Mouse (Mus musculus) liver, embryonic 11.5 days (tissue): ENCODE data around the gene Gps1. TPM values are rescaled to one million over a fixed set of nuclear protein-coding genes. Genes with fewer than 3 reads are reported as not detected.
"Not testable (repeated sequence)": the region's sequence is repeated elsewhere in the genome, so short reads cannot be mapped to it uniquely, and the experiment has no call there.

Source experiments
- ATAC-seq: fragments of 200-750 bp; cut with Nextera tagmentation; replicated peaks from 2 replicates; pipeline ENCODE4 v1.8.0; 2017; ENCODE audit warnings: moderate number of reproducible peaks, mild to moderate bottlenecking, moderate TSS enrichment, moderate library complexity; ENCODE audit not compliant: low FRiP score
- DNase-seq: peaks from one replicate; pipeline ENCODE4 v3.0.0-alpha.2; 2017; ENCODE audit warnings: low spot score
- H3K27ac ChIP-seq: fragments of 300-500 bp; sonication (generic); 2 replicates; pipeline ENCODE4 v1.5.1; 2014; ENCODE audit warnings: mild to moderate bottlenecking, low read depth, low read length, control low read depth
- H3K27me3 ChIP-seq: fragments of 300-500 bp; sonication (generic); replicated peaks from 2 replicates; pipeline ENCODE4 v1.6.1; 2014; ENCODE audit warnings: low read length, mixed read lengths; ENCODE audit not compliant: control insufficient read depth, insufficient read depth
- H3K36me3 ChIP-seq: fragments of 300-500 bp; sonication (generic); 2 replicates; pipeline ENCODE4 v1.6.1; 2014; ENCODE audit warnings: mild to moderate bottlenecking, low read length, moderate library complexity, mixed read lengths; ENCODE audit not compliant: control insufficient read depth, insufficient read depth
- H3K4me1 ChIP-seq: fragments of 300-500 bp; sonication (generic); replicated peaks from 2 replicates; pipeline ENCODE4 v1.6.1; 2014; ENCODE audit warnings: low read length, mixed read lengths; ENCODE audit not compliant: control insufficient read depth, insufficient read depth
- H3K4me2 ChIP-seq: fragments of 300-500 bp; sonication (generic); 2 replicates; pipeline ENCODE4 v1.6.1; 2014; ENCODE audit warnings: mild to moderate bottlenecking, control low read depth, moderate library complexity
- H3K4me3 ChIP-seq: fragments of 300-500 bp; sonication (generic); 2 replicates; pipeline ENCODE4 v1.5.1; 2014; ENCODE audit warnings: low read depth, low read length, control low read depth
- H3K9ac ChIP-seq: fragments of 300-500 bp; sonication (generic); 2 replicates; pipeline ENCODE4 v1.6.1; 2014; ENCODE audit warnings: low read depth, low read length, control low read depth
- H3K9me3 ChIP-seq: fragments of 300-500 bp; sonication (generic); 2 replicates; pipeline ENCODE4 v1.6.1; 2016; ENCODE audit warnings: low read length, inconsistent platforms, mixed read lengths; ENCODE audit not compliant: control insufficient read depth
- WGBS: fragments of 180-500 bp; shearing (Covaris S2); extraction: QIAGEN DNeasy Blood & Tissue Kit; methylation state at CpG from one replicate; pipeline ENCODE4 v1.1.7; 2014; 5-methylcytosine and 5-hydroxymethylcytosine counted together
- polyA plus RNA-seq: library from polyadenylated mRNA; unstranded; fragments of >200 nt; fragmentation: Nextera tagmentation; extraction: Ambion mirVana; gene quantifications from 2 replicates; pipeline ENCODE4 v1.2.1, GENCODE M21; 2014

Gps1 gene
- polyA plus RNA-seq, 1 experiment from 2014 or later: 209 TPM

DNA sequence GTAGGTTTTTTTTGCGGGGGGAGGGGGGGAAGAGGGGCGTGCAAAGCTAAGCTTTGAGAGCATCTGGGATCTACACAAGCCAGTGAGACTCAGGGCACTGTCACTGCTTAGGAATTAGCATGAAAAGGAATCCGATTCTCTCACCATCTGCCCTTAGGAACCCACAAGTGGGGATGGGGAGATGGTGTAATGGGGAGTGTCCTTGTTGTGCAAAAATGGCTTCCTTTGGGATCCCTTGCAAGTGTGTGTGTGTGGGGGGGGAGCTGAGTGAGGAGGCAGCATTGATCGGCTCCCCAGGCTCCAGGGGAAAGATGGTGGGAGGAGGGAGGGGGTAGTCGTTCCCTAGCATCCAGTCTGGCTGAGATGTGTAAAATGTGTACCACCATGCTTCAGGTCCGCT lies 6.9 kb upstream of the Gps1 start:
- Histone ChIP-seq H3K27me3 (no peaks in the 10 kb centered on the region), H3K9ac (no peak overlapping the region), H3K27ac (no peak overlapping the region), H3K36me3 (no peaks in the 10 kb centered on the region), H3K4me2 (no peak overlapping the region), H3K9me3 (no peaks in the 10 kb centered on the region), H3K4me1 (no peaks in the 10 kb centered on the region), H3K4me3 (no peak overlapping the region)
- 37% methylated on average over 6 of the region's 6 CpGs for WGBS
- ATAC-seq: no peak
- DNase-seq: no peak

DNA sequence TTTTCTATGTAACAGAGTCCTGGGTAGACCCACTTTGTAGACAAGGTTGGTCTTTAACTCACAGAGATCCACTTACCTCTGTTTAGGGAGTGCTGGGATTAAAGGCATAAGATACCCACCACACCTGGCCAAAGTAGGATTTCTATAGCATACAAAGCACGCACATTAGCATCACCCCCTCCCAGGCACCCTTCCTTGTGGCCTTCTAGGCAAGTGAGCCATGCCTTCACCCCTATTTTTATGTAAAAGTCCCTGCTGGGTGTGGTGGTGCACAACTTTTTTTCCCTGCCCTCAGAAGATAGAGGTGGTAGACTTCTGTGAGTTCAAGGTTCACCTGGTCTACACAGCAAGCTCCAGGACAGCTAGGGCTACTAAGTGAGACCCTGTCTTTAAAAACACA lies 4.2 kb upstream of the Gps1 start:
- peaks cover 5% of the 10 kb centered on the region for H3K4me1 ChIP-seq
- no peak overlapping the region for H3K4me3 ChIP-seq
- no peaks in the 10 kb centered on the region for H3K36me3 ChIP-seq
- no peak overlapping the region for H3K9ac ChIP-seq
- 94% methylated on average over 1 of the region's 1 CpGs for WGBS
- no peak for DNase-seq
- H3K9me3 ChIP-seq: no peaks in the 10 kb centered on the region
- no peak for ATAC-seq
- H3K4me2 ChIP-seq: no peak overlapping the region
- H3K27ac ChIP-seq: no peak overlapping the region; the same call in 1 of the 2 replicates
- no peaks in the 10 kb centered on the region for H3K27me3 ChIP-seq

DNA sequence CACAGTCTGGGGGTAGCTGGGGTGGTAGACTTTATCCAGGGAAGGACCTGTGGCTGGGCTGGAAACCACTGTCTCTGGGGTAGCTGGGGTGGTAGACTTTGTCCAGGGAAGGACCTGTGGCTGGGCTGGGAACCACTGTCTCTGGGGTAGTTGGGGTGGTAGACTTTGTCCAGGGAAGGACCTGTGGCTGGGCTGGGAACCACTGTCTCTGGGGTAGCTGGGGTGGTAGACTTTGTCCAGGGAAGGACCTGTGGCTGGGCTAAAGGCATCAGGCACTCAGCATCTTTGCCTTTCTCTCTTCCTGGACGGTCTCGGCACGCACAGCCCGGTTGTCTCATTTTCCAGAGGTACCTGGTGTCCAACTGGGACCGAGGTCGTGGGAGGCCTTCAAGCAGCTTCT lies 2.7 kb upstream of the Gps1 start:
- not testable (repeated sequence) for H3K36me3 ChIP-seq, H3K9me3 ChIP-seq, H3K4me2 ChIP-seq, DNase-seq, H3K27me3 ChIP-seq, H3K4me3 ChIP-seq, H3K9ac ChIP-seq, ATAC-seq, H3K27ac ChIP-seq
- WGBS: 98% methylated on average over 6 of the region's 6 CpGs
- peaks cover 18% of the 10 kb centered on the region for H3K4me1 ChIP-seq

DNA sequence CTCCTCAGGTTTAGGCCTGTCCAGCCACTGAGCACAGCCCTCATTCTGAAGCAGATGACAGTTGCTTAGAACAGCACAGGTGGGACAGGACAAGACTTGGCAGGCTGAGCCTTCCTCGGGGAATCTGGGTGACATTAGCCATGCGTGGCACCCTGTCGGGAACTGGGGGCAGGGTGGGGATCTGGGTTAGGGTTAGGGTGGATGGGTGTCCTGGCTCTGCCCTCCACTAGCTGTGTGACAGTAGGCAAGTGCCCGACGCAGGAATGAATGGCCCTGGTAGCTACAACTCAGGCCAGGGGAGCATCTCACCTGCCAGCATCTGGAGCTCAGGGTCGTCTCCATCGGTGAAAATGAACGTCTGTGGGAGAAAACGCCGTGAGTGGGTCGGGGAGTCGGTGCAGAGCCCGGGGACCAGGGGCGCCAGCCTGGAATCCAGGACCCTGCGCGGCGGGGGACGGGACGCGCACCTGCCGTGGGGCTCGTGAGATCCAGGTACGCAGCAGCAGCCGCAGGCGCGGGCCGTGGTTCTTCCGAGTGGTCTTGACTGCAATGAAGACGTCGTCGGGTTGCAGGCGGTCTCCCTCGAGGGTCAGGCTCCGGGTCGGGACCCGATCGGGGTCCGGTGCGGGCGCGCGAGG lies 527 bp upstream of the Gps1 start:
- Histone ChIP-seq H3K4me3 (peak overlapping the region; percentile 97), H3K9me3 (no peaks in the 10 kb centered on the region), H3K4me1 (peaks cover 18% of the 10 kb centered on the region), H3K27me3 (no peaks in the 10 kb centered on the region), H3K4me2 (peak overlapping the region; percentile 95), H3K36me3 (peaks cover 21% of the 10 kb centered on the region; the same call in 1 of the 2 replicates), H3K27ac (peak overlapping the region; percentile 89), H3K9ac (peak overlapping the region; percentile 96)
- no peak for ATAC-seq
- WGBS: 2% methylated on average over 42 of the region's 42 CpGs
- DNase-seq: no peak

DNA sequence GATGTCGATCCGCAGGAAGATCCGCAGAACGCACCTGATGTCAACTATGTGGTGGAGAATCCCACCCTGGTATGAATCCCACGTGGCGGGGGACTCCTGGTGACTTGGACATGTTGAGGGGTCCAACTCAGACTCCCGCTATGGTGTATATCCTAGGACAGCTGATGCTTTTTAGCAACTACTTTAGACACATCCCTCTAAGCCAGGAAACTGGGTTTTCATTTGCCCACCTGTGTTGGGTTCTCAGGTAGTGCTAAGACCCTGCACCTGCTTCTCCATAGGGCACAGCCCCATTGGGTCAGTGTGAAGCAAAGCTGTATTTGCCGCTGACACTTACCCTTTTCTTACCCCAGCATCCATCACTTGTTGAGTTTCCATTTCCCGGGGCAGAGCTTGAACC lies 1.1 kb downstream of the Gps1 start:
- ATAC-seq: no peak
- DNase-seq: no peak
- Histone ChIP-seq H3K9me3 (no peaks in the 10 kb centered on the region), H3K9ac (peak overlapping the region; percentile 96), H3K36me3 (peaks cover 32% of the 10 kb centered on the region), H3K27ac (peak overlapping the region; percentile 89; the same call in 1 of the 2 replicates), H3K27me3 (no peaks in the 10 kb centered on the region), H3K4me3 (peak overlapping the region; percentile 97), H3K4me2 (peak overlapping the region; percentile 95), H3K4me1 (peaks cover 18% of the 10 kb centered on the region)
- WGBS: 29% methylated on average over 9 of the region's 9 CpGs

DNA sequence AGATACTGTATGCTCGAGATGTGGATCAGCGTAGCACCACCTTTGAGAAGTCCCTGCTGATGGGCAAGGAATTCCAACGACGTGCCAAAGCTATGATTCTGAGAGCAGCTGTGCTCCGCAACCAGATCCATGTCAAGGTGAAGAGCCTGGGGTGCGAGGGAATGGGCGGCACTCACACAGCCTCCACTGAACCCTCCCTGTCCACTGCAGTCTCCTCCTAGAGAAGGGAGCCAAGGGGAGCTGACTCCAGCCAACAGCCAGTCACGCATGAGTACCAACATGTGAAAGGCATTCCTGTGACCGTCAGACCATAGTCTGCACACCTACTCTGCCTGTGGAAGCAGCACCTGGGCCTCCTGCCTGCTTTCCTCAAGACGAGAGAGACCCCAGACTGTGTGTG lies 4.4 kb downstream of the Gps1 start:
- 89% methylated on average over 9 of the region's 10 CpGs for WGBS
- not testable (repeated sequence) for H3K27ac ChIP-seq, H3K9me3 ChIP-seq, H3K4me3 ChIP-seq, H3K9ac ChIP-seq, H3K4me2 ChIP-seq, H3K27me3 ChIP-seq, DNase-seq, ATAC-seq
- Histone ChIP-seq H3K36me3 (peaks cover 59% of the 10 kb centered on the region), H3K4me1 (peaks cover 14% of the 10 kb centered on the region)

DNA sequence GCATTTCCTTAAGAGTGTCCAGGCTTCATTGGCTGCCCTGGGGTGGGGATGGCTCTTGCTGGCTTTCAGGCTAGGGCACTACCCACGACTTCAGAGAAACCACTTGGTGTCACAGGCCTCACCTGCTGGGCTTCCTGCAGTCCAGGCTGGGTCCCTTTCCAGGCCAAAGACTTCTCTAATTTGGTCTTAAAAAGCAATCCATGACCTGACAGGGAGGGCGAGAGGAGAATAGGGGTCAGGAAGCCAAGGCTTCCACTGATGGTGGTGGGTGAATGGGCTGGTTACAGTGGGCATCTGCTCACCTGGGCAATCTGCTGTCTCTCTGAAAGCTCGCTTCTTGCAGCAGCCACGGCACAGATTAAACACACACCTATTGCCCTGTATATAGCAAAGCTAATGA lies 5.3 kb downstream of the Gps1 start:
- Histone ChIP-seq H3K4me2 (no peak overlapping the region), H3K27ac (no peak overlapping the region), H3K4me3 (no peak overlapping the region), H3K9ac (no peak overlapping the region), H3K4me1 (peaks cover 14% of the 10 kb centered on the region), H3K36me3 (peaks cover 67% of the 10 kb centered on the region), H3K9me3 (no peaks in the 10 kb centered on the region), H3K27me3 (no peaks in the 10 kb centered on the region)
- no peak for ATAC-seq
- no peak for DNase-seq
- 84% methylated on average over 4 of the region's 4 CpGs for WGBS

DNA sequence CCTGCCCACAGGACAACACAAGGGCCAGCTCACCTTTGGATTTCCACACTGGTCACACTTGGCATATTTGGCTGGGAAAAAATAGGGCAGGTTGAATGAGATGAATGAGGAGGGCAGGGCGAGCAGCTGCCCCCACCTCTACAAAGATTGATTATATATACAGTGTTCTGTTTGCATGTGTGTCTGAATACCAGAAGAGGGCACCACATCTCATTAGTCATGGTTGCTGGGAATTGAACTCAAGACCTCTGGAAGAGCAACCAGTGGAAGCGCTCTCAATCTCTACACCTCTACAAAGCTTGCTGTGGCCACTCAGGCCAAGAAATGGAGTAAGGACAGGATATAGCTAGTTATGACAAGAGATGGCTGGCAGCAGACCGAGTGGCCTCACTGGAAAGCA lies 5.7 kb downstream of the Gps1 start:
- Histone ChIP-seq H3K27me3 (no peaks in the 10 kb centered on the region), H3K4me1 (peaks cover 17% of the 10 kb centered on the region), H3K9ac (no peak overlapping the region), H3K9me3 (no peaks in the 10 kb centered on the region), H3K4me3 (no peak overlapping the region), H3K36me3 (peaks cover 69% of the 10 kb centered on the region), H3K4me2 (no peak overlapping the region), H3K27ac (no peak overlapping the region)
- DNase-seq (no peak), ATAC-seq (no peak)
- WGBS: 86% methylated on average over 3 of the region's 3 CpGs

DNA sequence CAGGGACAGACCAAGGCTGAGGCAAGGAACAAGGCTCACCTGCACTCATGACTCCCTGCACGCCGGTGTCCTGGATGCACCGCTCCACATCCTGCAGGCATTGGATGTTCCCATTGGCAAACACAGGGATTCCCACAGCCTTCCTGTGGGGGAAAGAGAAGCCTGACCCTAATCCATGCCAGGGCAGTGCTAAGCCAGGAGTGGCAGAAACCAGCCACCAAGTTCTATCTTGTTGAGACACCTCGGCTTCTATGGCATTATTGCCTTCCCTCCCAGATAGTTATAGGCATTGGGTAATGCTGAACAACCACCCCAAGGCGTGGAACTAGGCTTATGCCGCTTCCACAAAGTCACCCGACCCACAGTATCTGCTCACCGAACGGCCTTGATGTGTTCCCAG lies 8.6 kb downstream of the Gps1 start:
- Histone ChIP-seq H3K4me2 (no peak overlapping the region), H3K9me3 (no peaks in the 10 kb centered on the region), H3K4me3 (no peak overlapping the region), H3K4me1 (peaks cover 11% of the 10 kb centered on the region; the same call in 1 of the 2 replicates), H3K36me3 (peaks cover 55% of the 10 kb centered on the region), H3K9ac (no peak overlapping the region), H3K27me3 (no peaks in the 10 kb centered on the region), H3K27ac (no peak overlapping the region)
- DNase-seq (no peak), ATAC-seq (no peak)
- WGBS: 94% methylated on average over 9 of the region's 9 CpGs
